Mouse (Mus musculus): ENCODE results near the gene Xylt1. TPM values are rescaled to one million over a fixed set of nuclear protein-coding genes. Genes with fewer than 3 reads are reported as not detected.
A peak's percentile ranks its signal among the peaks of the same experiment; 100 is the strongest.

Xylt1 gene
- total RNA-seq, 1 experiment from 2014 or later = 11.2 TPM

DNA sequence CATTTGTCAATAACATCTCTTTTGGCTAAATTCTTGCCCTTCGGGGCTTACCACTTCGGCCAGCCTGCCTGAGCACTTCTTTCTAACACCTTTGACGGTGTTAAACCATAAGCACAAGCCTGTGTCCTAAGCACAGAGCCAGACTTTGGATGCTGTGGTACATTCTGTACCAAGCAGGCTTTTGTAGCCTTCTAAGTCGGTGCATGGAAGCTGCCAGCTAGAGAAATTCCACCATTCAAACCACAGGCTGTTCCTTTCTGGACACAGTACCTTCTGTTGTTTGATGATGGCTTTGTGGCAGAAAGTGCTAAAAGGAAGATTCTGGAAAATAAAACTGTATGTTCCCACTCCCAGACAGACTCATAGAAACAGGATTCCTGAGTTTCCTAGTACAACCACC lies 277.4 kb downstream of the Xylt1 start:
- no peak for ATAC-seq (replicated peaks in 1 of 2; ENCODE audit: insufficient read depth in 1 of 2, low FRiP score in 2 of 2, low TSS enrichment in 1 of 2, low read depth in 1 of 2, poor library complexity in 2 of 2, severe bottlenecking in 2 of 2)

DNA sequence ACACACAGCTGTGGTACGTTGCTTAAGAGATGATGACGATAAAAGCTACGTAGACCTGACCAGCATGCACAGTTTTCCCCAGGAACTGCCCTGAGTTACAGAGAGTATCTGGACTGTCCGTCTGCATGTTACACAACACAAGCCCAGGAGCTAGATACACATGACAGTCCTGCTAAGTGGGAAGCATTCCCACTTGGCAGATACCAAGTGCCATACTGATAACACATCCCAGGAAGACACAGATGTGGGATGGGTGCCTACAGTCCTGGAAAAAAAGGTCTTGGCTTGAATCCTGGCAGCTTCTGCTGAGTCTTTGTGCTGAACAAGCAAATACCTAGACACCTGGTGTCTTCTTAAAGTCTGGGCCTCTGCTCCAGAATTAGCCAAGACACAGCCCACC lies 278.0 kb downstream of the Xylt1 start:
- no peak for ATAC-seq (replicated peaks in 1 of 2; ENCODE audit: insufficient read depth in 1 of 2, low FRiP score in 2 of 2, low TSS enrichment in 1 of 2, low read depth in 1 of 2, poor library complexity in 2 of 2, severe bottlenecking in 2 of 2)

DNA sequence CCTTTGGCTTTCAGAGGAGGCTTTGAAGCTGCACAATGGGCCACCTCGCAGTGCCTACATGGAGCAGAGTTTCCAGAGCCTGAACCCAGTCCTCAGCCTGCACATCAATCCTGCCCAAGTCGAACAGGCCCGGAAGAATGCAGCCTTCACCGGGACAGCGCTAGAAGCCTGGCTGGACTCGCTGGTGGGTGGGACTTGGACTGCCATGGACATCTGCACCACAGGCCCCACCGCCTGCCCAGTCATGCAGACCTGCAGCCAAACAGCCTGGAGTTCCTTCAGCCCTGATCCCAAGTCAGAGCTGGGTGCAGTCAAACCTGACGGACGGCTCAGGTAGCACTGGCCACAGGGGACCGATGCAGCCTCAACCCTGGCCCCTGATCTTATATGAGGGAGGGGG lies 286.5 kb downstream of the Xylt1 start:
- no peak for ATAC-seq (replicated peaks in 1 of 2; ENCODE audit: insufficient read depth in 1 of 2, low FRiP score in 2 of 2, low TSS enrichment in 1 of 2, low read depth in 1 of 2, poor library complexity in 2 of 2, severe bottlenecking in 2 of 2)

DNA sequence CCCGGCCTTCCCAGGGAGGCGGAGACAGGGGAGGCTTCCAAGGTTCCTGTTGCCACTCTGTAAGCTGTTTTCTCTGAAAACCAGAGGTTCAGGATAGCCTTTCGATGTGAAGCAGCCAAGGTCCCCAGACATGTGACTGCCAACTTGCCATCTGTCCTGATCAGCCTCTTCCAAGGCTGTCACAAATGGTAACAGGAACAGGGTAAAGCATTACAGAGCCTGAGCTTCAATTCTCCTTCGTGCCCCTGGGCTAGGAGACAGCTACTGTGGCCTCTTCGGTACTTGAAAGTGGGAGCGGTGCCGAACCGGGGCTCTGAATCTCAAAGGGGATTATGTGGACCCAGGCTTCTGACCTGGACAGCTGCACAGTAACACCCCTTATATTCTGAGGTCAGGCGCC lies 287.4 kb downstream of the Xylt1 start:
- no peak for ATAC-seq (replicated peaks in 1 of 2; ENCODE audit: insufficient read depth in 1 of 2, low FRiP score in 2 of 2, low TSS enrichment in 1 of 2, low read depth in 1 of 2, poor library complexity in 2 of 2, severe bottlenecking in 2 of 2)

DNA sequence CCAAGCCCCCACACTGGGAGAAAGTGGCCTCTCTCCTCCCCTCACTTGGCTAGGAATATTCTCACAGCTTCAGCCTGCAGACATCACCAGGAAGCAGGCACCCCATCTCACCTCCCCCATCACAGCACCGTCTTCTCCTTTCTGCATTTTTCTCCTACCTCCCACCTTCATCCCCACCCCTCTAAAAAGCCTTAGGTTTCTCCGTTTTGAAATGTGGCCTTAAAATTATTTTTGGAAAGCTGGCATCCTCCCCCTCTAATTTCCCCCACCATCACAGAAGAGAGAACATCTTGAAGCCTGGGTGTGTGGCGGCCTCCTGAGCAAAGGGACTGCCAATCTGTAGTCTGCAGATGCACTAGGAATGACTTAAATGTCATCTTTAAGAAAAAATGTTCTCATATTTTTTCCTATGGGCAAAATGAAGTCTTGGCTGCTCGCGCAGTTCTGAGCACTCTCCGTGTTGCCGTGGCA lies 291.4 kb downstream of the Xylt1 start:
- no peak for ATAC-seq (replicated peaks in 1 of 2; ENCODE audit: insufficient read depth in 1 of 2, low FRiP score in 2 of 2, low TSS enrichment in 1 of 2, low read depth in 1 of 2, poor library complexity in 2 of 2, severe bottlenecking in 2 of 2)

DNA sequence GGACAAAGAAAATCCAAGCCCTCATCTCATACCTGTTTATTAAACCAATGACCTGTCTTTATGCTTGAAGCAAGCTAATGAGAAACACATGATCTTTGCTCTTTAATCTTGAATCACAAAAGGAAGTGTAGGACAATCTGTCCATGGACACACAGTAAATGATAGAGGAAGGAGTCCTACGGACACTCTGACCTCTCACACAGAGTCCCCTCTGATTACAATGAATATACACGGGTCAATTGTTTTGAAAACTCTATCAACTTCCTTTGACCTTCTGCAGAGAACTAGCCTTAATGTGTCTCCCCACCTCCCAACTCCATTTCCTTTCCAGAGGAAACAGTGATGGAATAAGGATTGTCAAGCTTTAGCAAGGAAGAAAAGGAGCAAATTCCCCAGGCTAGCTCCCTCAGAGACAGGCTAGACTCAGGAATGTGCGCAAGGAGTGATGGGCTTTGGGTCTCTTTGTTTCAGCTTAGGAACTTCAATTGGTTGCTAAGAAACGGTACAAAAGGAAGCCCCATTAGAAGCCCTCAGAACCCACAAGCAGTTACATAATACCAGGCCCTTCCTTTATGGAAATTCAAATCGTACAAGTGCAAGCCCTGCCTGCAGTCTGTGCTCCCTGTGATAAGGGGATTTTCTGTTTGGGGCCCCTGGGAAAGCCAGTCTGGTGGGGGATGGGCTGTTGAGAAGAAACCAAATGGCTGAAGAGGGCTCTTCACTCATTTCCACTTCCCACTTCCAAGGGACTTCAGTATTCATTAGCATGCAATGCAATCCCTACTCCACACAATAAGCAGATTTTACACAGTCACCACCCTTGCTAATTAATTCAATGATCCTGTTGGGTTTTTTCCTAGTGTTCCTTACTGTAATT lies 305.6 kb downstream of the Xylt1 start:
- ATAC-seq (replicated peaks in 1 of 2; ENCODE audit: insufficient read depth in 1 of 2, low FRiP score in 2 of 2, low TSS enrichment in 1 of 2, low read depth in 1 of 2, poor library complexity in 2 of 2, severe bottlenecking in 2 of 2) = peak; percentile 93 to 95

DNA sequence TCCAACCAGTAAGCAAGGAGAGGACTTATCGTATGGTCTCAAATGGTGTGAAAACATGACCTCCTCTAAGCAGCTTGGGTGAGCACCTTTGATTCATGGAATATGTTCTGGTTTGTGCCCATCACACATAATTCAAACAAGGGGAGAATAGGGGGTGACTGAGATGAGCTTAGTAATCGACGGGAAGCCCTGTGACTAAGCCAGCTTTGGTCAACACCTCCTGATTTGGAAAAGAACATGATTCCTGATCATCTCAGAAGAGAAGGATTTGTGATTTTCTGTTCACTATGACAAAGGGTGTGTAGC lies 306.2 kb downstream of the Xylt1 start:
- no peak for ATAC-seq (replicated peaks in 1 of 2; ENCODE audit: insufficient read depth in 1 of 2, low FRiP score in 2 of 2, low TSS enrichment in 1 of 2, low read depth in 1 of 2, poor library complexity in 2 of 2, severe bottlenecking in 2 of 2)

DNA sequence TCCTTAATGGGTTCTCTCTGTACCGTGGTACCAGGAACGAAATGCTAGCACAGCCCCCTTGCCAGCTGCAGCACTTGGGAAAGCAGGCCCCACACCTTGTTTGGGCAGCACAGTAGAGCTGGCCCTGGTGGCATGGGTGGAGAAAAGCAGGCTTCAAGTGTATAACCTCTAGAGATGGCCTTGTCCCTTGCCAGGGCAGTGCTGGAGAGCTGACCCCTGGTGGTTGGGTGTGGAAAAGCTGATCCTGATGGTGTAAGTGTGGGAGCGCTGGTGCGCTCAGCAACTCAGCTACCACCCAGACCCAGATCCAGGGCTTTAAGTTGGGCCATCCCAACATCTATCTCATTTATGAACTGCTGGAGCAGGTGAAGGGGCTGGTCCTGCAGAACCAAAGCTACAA lies 314.8 kb downstream of the Xylt1 start:
- ATAC-seq (replicated peaks in 1 of 2; ENCODE audit: insufficient read depth in 1 of 2, low FRiP score in 2 of 2, low TSS enrichment in 1 of 2, low read depth in 1 of 2, poor library complexity in 2 of 2, severe bottlenecking in 2 of 2) = peak; percentile 71 to 85

DNA sequence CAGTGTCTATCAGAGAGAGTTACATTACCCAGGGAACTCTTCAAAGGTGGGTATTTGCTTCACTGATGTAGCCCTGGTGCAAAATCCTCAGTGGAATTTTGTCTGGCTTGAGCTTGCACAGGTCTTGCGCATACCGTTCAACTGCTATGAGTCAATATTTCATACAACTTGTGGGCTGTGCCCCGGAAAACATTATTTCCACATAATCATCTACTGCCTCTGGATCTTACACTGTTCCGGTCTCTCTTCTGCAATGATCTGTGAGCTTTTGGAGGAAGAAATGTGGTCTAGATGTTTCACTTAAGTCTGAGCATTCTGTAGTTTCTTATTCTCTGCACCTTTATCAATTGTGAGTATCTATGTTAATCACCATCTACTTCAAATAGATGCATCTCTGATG lies 316.9 kb downstream of the Xylt1 start:
- ATAC-seq (replicated peaks in 1 of 2; ENCODE audit: insufficient read depth in 1 of 2, low FRiP score in 2 of 2, low TSS enrichment in 1 of 2, low read depth in 1 of 2, poor library complexity in 2 of 2, severe bottlenecking in 2 of 2) = peak in 1 of 2 experiments; percentile 62; a peak in 1 of 4 replicates

DNA sequence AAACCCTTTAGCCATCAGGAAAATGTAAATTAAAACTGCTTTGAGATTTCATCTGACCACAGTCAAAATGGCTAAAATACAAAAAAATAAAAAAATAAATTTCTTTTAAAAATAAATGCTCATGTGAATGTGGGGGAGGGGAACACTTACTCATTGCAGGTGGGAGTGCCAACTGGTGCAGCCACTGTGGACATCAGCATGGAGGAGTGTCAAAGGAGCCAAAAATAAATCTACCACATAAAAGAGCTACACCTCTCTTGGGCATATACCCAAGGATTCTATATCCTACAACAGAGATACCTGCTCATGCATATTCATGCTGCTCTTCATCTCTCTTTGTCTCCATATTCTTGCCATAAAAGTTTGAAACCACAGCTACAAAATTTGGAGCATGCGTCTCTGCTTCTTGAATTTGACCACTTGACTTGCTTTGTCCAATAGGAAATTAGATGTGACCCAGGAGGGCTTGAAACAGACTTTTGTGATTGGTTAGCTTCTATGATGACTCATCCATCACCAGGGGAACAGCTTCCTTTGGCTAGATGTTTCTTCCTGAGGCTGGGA lies 317.9 kb downstream of the Xylt1 start:
- ATAC-seq (replicated peaks in 1 of 2; ENCODE audit: insufficient read depth in 1 of 2, low FRiP score in 2 of 2, low TSS enrichment in 1 of 2, low read depth in 1 of 2, poor library complexity in 2 of 2, severe bottlenecking in 2 of 2) = no peak

DNA sequence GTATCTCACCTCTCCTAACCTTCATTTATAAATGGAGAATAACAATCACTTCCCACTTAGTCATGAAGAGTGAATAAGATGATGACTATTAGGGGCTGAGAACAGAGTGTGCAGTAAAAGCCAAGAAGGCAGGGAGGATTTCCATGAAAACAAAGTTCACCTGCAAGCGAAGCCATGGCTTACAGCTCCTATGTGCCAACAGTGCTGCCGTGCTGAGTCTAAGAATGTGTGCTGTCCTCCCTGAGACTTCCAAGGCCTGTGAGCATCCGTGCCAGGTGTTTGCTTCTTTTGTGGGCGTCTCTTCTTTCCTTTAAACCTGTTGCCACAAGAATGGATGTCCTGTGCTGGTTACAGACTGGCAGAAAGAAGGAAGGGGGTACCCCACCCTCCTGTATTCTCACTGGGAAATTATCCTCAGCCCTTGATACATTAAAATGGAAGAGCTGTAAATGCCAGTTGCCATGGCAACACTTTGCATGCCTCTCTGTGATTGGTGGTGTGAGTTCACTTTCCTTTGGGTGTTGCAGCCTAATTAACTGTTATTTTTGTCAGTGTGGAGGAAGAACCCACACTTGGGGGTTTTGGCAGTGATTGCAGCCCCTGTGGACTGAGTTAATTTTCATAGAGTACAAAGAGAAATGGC lies 318.7 kb downstream of the Xylt1 start:
- no peak for ATAC-seq (replicated peaks in 1 of 2; ENCODE audit: insufficient read depth in 1 of 2, low FRiP score in 2 of 2, low TSS enrichment in 1 of 2, low read depth in 1 of 2, poor library complexity in 2 of 2, severe bottlenecking in 2 of 2)

DNA sequence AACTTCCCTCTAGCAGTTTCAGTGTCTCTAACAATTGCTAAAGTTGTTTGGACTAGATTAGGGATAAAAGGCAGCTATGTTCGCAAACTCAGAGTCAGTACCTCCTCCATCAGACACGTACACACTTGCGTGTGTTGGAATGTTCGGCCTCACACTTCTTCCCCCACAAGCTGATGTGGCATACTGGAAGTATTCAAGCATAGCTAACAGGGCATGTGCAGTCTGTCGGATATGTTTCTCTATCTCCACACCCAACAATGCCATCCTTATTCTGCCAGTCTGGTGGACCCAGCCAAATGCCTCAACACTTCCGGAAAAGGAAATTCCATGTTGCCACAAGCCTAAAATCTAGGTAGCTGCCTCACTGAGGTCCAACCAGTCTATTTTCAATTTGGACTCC lies 319.3 kb downstream of the Xylt1 start:
- ATAC-seq (replicated peaks in 1 of 2; ENCODE audit: insufficient read depth in 1 of 2, low FRiP score in 2 of 2, low TSS enrichment in 1 of 2, low read depth in 1 of 2, poor library complexity in 2 of 2, severe bottlenecking in 2 of 2) = no peak

DNA sequence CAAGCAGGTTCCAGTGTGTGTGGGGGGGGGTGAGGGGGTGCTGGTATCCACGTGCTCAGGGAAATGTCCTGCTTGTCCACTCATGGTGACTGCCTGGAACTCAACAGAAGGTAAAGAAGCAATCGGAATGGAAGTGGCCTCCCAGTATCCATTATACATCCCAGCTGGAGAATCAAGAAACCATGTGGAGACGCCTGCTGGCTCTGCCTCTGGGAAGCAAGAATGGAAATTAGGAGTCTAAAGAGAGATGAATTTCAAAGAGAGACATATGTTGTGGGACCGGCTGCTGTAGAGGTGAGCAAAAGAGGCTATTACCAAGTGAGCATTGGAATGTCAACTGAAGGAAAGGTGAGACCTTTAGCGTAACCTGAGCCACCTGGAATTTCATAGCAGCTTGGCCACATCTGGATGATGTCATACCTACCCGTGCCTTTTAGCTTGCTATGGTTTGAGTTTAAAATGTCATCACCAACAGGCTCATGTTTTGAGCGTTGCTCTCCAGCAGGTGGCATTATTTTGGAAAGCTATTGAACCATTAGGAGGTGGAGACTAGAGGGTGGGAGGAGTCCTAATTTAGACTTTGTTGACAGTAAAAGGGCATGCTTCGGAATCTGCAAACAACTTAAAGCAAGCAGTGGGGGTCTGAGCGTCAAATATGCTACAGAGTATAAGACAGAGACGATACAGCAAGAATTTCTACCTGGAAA lies 329.3 kb downstream of the Xylt1 start:
- ATAC-seq (replicated peaks in 1 of 2; ENCODE audit: insufficient read depth in 1 of 2, low FRiP score in 2 of 2, low TSS enrichment in 1 of 2, low read depth in 1 of 2, poor library complexity in 2 of 2, severe bottlenecking in 2 of 2) = 0 out of 4 replicates have a peak, but pooled peaks of 1 of the 2 experiments have one; percentile 27

DNA sequence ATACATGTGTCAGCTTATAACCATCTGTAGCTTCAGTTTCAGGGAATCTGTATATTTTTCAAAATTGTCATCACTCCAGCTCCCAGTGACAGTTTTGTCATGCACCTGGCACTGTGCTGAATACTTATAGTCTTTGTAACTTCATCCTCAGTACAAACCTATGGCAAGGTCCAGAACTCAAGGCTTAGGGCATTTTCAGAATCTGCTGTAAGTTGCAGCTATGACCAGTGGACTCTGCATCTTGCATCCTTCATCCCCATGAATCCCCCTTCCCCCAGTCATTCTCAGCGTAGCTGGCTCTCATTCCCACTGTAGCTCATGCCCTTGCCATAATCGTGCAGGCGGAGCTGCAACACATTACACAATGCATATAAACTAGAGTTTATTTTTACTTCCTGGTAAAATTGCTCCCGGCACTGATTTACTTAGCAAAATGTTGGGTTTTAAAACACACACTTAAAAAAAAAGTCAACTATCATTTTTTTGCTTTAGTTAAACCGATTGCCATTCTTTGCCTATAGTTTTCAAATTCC lies 336.2 kb downstream of the Xylt1 start:
- ATAC-seq (replicated peaks in 1 of 2; ENCODE audit: insufficient read depth in 1 of 2, low FRiP score in 2 of 2, low TSS enrichment in 1 of 2, low read depth in 1 of 2, poor library complexity in 2 of 2, severe bottlenecking in 2 of 2) = no peak

DNA sequence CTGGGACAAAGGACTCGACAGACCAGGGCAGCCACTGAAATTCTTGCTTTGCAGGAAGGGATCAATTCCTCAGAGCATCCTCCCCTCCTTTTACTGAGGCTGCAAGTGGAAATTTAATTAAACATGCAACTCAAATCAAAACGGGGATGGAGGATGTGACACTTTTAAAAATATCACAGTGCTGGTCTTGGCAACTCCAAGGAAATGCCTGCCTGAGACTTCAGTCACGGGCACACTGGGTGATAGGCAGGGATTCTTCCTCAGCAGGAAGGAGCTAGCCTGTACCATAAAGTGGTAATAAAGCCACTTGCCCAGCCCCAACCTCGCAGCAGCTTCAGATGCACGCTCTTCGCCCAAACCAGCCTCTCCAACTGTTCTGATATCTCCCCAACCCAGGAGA lies 339.6 kb downstream of the Xylt1 start:
- no peak for ATAC-seq (replicated peaks in 1 of 2; ENCODE audit: insufficient read depth in 1 of 2, low FRiP score in 2 of 2, low TSS enrichment in 1 of 2, low read depth in 1 of 2, poor library complexity in 2 of 2, severe bottlenecking in 2 of 2)
